Mouse (Mus musculus) spleen, adult 2 months (tissue): Measurements from ENCODE around the gene Nrxn1.

Experiments used
- CTCF ChIP-seq: fragments of 200-500 bp; IDR thresholded peaks from 2 replicates; pipeline ENCODE4 v1.5.1; 2011; ENCODE audit warnings: mild to moderate bottlenecking, inconsistent platforms; ENCODE audit not compliant: insufficient read depth, insufficient read length, insufficient replicate concordance; ENCODE audit errors: extremely low read depth
- POLR2A ChIP-seq: fragments of 200-500 bp; IDR thresholded peaks from 2 replicates; pipeline ENCODE4 v1.6.1; 2011; ENCODE audit warnings: low read depth, low read length, inconsistent platforms

DNA sequence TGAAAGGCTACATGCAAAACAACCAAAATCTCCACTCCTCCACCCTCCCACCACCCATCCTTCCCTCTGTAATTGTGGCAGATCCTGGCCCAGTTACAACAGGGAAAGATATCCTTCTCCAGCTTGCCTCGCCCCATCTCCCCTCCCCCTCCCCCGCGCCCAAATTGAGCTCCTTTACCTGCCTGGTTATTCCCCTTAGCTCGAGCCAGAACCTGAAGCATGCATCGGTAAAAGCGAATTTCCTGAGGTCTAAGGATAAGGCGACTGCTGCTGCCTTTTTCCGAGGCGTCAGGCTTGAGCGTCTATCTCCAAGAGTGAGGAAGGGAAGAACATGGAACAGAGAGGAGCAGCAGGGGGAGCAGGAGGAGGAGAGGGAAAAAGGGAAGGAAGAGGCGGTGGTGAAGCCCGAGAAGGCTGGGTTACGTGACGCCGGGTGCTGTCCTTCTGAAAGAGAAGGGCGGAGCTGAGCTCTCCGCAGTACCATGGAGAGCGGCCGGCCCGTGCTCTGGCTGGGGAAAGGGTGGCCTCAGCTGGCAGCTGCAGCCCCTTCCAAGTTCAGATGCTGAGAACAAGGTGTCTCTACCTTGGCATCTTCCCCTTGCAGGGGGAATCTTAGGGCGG, 340 bp downstream of the Nrxn1 start:
- TF ChIP-seq CTCF (no peak), POLR2A (no peak)
